Mouse (Mus musculus) embryonic facial prominence, embryonic 13.5 days (tissue): ENCODE data around the gene Thsd7b. TPM values are rescaled to one million over a fixed set of nuclear protein-coding genes. Genes with fewer than 3 reads are reported as not detected.
"Not testable (repeated sequence)": the region's sequence is repeated elsewhere in the genome, so short reads cannot be mapped to it uniquely, and the experiment has no call there.

Experiments
- ATAC-seq: fragments of 200-750 bp; cut with Nextera tagmentation; 2 replicates; pipeline ENCODE4 v1.8.0; 2017; ENCODE audit warnings: low read depth; ENCODE audit not compliant: insufficient number of reproducible peaks, insufficient read depth, low FRiP score, low TSS enrichment
- H3K27ac ChIP-seq: fragments of 300-500 bp; sonication (generic); 2 replicates; pipeline ENCODE4 v1.5.1; 2015; ENCODE audit warnings: moderate library complexity, mild to moderate bottlenecking, inconsistent platforms
- H3K27me3 ChIP-seq: fragments of 300-500 bp; sonication (generic); 2 replicates; pipeline ENCODE4 v1.6.1; 2015; ENCODE audit warnings: mild to moderate bottlenecking, inconsistent platforms
- H3K36me3 ChIP-seq: fragments of 300-500 bp; sonication (generic); 2 replicates; pipeline ENCODE4 v1.6.1; 2015; ENCODE audit warnings: mild to moderate bottlenecking, inconsistent platforms
- H3K4me1 ChIP-seq: fragments of 300-500 bp; sonication (generic); 2 replicates; pipeline ENCODE4 v1.6.1; 2015; ENCODE audit warnings: inconsistent platforms
- H3K4me2 ChIP-seq: fragments of 300-500 bp; sonication (generic); 2 replicates; pipeline ENCODE4 v1.6.1; 2015; ENCODE audit warnings: moderate library complexity, mild to moderate bottlenecking, inconsistent platforms
- H3K4me3 ChIP-seq: fragments of 300-500 bp; sonication (generic); 2 replicates; pipeline ENCODE4 v1.5.1; 2015; ENCODE audit warnings: mild to moderate bottlenecking, inconsistent platforms
- H3K9ac ChIP-seq: fragments of 300-500 bp; sonication (generic); 2 replicates; pipeline ENCODE4 v1.6.1; 2015; ENCODE audit warnings: mild to moderate bottlenecking, inconsistent platforms
- H3K9me3 ChIP-seq: fragments of 300-500 bp; sonication (generic); 2 replicates; pipeline ENCODE4 v1.6.1; 2016; ENCODE audit warnings: inconsistent platforms
- WGBS: fragments of 180-500 bp; shearing (Covaris S2); methylation state at CpG from one replicate; pipeline ENCODE4 v1.1.7; 2015; ENCODE audit warnings: mixed read lengths; 5-methylcytosine and 5-hydroxymethylcytosine counted together
- polyA plus RNA-seq: library from polyadenylated mRNA; unstranded; fragments of >200 nt; fragmentation: Nextera tagmentation; extraction: Ambion mirVana; gene quantifications from 2 replicates; pipeline ENCODE4 v1.2.1, GENCODE M21; 2015

The Thsd7b gene
- polyA plus RNA-seq, 1 experiment from 2014 or later: 3.5 TPM

DNA sequence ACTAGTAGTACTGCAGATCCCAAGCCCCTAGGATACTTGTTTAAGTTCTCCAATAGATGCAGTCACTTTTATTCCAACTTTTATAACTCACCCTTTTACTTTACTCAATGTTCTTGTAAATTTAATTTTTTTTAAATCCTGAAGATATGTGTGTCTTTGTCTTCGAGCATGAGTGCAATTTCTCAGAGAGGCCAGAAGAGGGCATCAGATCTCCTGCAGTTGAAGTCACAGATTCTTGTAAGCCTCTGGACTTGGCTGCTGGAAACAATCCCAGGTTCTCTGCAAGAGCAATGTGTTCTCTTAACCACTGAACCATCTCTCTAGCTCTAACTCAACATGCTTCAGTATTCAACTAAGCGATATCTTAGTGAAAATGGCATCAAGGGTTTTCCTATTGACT is 894.2 kb downstream of the Thsd7b start:
- H3K4me3 ChIP-seq: no peak overlapping the region
- no peak overlapping the region for H3K27ac ChIP-seq
- no peak overlapping the region for H3K9ac ChIP-seq
- ATAC-seq: no peak
- no peaks in the 10 kb centered on the region for H3K9me3 ChIP-seq
- H3K27me3 ChIP-seq: no peaks in the 10 kb centered on the region
- H3K36me3 ChIP-seq: no peaks in the 10 kb centered on the region
- H3K4me1 ChIP-seq: no peaks in the 10 kb centered on the region
- 59% methylated on average over 2 of the region's 2 CpGs for WGBS
- no peak overlapping the region for H3K4me2 ChIP-seq

DNA sequence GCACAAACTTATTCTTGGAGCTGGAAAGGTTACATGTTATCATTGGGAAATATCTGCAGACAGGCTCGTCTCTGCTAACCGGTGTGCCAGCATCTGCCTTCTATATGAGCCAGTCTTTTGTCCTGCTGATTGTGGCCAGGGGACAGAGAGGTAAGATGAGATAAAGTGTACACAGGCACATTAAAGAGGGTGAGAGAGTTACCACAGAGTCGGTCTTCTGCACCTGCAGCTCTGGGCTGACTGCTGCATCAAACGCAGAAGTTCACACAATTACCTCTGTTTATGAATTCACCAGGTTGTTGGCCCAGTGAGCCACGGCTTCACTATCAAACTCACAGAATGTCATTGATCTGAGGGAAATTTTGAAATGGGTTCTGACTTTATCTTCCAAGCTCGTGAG is 896.8 kb downstream of the Thsd7b start:
- Histone ChIP-seq H3K9ac (no peak overlapping the region), H3K4me2 (no peak overlapping the region), H3K4me1 (no peaks in the 10 kb centered on the region), H3K9me3 (no peaks in the 10 kb centered on the region), H3K27ac (no peak overlapping the region), H3K36me3 (no peaks in the 10 kb centered on the region), H3K4me3 (no peak overlapping the region), H3K27me3 (no peaks in the 10 kb centered on the region)
- WGBS: 72% methylated on average over 6 of the region's 6 CpGs
- ATAC-seq: no peak

DNA sequence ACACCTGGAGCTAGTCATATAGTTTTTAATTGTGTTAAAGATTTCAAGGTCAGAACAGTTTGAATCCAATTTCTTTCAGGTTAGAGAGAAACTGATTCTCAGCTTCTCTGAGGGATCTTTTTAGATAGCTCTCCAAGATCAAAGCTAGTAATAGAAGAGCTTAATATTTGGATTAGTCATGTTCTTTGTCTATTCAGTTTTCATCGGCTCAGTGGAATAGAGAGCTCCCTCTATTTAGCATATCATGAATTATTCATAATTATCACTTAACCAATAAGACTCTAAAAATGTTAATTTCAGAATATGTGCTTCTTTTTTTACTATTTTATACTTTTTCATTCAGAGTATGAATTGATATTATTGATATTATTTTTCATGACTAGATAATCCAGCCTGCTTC is 897.2 kb downstream of the Thsd7b start:
- Histone ChIP-seq H3K4me3 (no peak overlapping the region), H3K9ac (no peak overlapping the region), H3K4me1 (no peaks in the 10 kb centered on the region), H3K4me2 (no peak overlapping the region), H3K27me3 (no peaks in the 10 kb centered on the region), H3K36me3 (no peaks in the 10 kb centered on the region), H3K9me3 (no peaks in the 10 kb centered on the region), H3K27ac (no peak overlapping the region)
- ATAC-seq: no peak
- WGBS: 62% methylated on average over 1 of the region's 1 CpGs

DNA sequence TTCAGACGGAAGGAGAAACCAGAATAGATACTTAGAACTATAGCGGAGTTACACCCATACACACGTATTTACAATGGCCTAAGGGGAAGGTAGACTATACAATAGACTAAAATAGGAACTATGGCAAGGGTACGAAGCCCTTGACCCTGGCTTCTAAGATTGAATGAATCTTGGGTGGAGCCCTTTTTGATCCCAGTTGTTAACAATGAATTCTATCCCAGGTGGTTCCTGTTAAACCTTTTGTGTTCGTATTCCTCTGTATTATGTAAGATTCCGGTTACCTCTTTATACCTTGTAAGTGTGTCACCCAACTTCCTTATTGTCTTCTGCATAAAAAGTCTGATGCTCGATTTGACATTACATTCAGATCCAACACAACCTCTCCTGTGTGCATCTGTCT is 913.7 kb downstream of the Thsd7b start:
- 89% methylated on average over 7 of the region's 7 CpGs for WGBS
- not testable (repeated sequence) for H3K4me3 ChIP-seq, H3K9ac ChIP-seq, ATAC-seq, H3K4me2 ChIP-seq, H3K4me1 ChIP-seq, H3K36me3 ChIP-seq, H3K27ac ChIP-seq, H3K27me3 ChIP-seq, H3K9me3 ChIP-seq

DNA sequence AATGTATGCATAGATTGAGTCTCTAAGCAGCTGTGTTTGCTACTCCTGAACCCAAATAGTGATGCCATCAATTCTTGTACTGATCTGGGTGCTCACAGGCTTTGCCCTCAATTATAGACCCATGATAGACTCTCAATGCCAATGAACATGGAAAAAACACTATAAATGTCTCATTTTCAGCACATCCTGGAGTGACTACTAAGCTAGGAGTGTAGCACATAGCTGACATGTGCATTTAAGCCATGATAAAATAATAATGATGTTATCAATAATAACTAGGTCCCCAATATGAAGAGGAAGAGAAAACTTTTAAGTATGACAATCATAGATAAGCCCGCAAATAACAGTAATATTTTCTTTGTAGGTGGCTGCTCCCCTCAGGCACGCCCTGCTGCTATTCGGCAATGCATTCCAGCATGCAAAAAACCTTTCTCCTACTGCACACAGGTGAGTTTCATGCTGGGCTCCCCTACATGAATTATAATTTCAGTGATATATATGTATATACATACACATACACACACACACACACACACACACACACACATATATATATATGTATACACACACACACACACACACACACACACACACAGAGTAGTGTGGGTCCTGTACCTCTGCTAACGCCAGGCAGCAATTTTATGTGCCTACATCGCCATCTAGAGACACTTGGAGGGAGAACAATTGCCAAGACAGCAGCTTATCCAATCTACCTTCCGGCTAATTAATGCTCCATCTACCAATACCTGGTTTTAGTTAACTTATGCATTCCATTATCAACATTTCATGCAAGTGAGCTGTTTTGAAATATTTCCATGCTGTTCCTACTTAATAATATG is 919.3 kb downstream of the Thsd7b start:
- Histone ChIP-seq H3K4me3 (no peak overlapping the region), H3K9me3 (no peaks in the 10 kb centered on the region), H3K27ac (no peak overlapping the region), H3K4me2 (no peak overlapping the region), H3K27me3 (no peaks in the 10 kb centered on the region), H3K36me3 (no peaks in the 10 kb centered on the region), H3K9ac (no peak overlapping the region), H3K4me1 (no peaks in the 10 kb centered on the region)
- ATAC-seq: no peak
- WGBS: 45% methylated on average over 6 of the region's 6 CpGs

DNA sequence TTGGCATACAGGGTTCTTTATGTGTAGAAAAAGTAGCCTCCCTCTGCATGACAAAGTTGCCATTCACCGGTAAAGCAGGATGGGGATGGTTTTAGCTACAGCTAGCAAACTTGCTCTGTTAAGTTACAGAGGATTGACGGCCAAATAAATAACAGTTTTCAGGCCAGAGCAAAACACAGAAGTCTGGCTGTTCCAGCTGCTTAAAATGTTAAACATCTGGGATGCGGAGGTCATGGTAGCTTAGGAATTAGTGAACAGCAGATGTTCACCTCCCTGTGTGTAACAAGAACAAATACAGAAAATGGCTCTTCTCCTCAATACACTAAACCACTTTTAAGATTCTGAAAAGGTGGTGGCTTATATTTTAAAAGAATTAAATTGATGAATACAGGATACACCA is 944.3 kb downstream of the Thsd7b start:
- Histone ChIP-seq H3K9me3 (no peaks in the 10 kb centered on the region), H3K4me3 (no peak overlapping the region), H3K4me1 (0 out of 2 replicates have a peak, but pooled peaks cover 13% of the 10 kb centered on the region), H3K27ac (no peak overlapping the region), H3K27me3 (no peaks in the 10 kb centered on the region), H3K4me2 (0 out of 2 replicates have a peak overlapping the region, but pooled peaks have one; percentile 5), H3K9ac (no peak overlapping the region), H3K36me3 (no peaks in the 10 kb centered on the region)
- WGBS: 13% methylated on average over 3 of the region's 3 CpGs
- peak; percentile 58; the same call in 1 of the 2 replicates for ATAC-seq

DNA sequence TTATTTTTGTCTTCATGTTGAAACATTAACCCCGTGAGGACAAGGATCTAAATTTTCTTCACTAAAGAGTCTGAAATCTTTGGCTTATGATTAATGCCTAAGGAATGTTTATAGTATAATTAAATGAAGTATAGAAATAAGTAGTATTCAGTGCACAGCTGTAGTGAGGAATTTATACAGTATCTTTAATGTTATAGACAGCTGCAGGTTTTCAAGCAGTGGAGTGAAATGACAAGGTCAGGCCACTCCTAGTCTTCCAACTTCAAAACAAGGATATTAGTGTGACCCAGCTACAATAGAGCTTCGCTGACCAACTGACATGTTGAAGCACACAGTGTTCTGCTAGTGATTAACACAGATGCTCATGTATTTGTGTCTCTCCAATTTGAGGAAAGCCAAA is 949.8 kb downstream of the Thsd7b start:
- Histone ChIP-seq H3K4me3 (no peak overlapping the region), H3K27ac (no peak overlapping the region), H3K9me3 (no peaks in the 10 kb centered on the region), H3K9ac (no peak overlapping the region), H3K4me1 (no peaks in the 10 kb centered on the region), H3K27me3 (no peaks in the 10 kb centered on the region), H3K36me3 (no peaks in the 10 kb centered on the region), H3K4me2 (no peak overlapping the region)
- 71% methylated on average over 2 of the region's 2 CpGs for WGBS
- ATAC-seq: no peak

DNA sequence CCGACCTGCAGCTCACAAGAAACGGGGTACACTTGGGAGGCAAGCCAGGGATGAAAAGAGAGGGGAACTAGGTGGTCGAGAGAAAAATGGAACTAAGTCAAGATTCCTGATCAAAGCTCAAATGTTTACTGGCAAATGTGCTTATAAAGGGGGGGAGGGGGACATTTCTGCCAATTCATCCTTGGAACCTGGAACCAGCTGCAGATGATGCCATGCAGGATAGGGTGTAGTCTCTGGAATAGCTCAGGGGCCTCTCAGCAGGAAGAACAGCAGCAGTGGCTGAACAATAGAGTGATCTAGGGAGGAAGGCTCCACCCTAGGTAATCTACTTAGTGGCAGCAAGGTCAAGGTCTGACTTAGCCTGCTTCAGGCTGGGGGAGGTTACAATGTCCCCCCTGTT is 972.5 kb downstream of the Thsd7b start:
- H3K27me3 ChIP-seq: no peaks in the 10 kb centered on the region
- no peaks in the 10 kb centered on the region for H3K9me3 ChIP-seq
- H3K27ac ChIP-seq: no peak overlapping the region
- ATAC-seq: no peak
- H3K4me2 ChIP-seq: no peak overlapping the region
- H3K36me3 ChIP-seq: no peaks in the 10 kb centered on the region
- no peak overlapping the region for H3K4me3 ChIP-seq
- 85% methylated on average over 3 of the region's 3 CpGs for WGBS
- no peaks in the 10 kb centered on the region for H3K4me1 ChIP-seq
- no peak overlapping the region for H3K9ac ChIP-seq

DNA sequence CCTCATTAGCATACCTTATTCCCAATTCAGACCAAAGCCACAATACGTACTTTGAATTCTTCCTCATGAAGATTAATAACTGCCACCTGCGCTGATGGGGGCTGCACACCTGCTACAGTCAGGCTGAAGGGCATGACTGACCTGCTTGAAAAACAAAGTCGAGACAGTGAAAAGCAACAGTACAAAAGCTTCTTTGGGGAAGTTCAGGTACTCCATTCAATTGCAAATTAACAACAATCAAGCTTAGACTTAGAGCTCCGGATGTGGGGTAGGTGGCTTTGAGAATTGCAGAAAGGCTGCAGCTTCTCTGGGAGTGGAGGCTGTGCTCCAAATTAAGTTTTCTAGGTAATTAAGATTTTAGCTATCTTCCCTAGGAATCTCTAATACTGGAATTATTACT is 973.2 kb downstream of the Thsd7b start:
- H3K4me1 ChIP-seq, H3K36me3 ChIP-seq, H3K9ac ChIP-seq, H3K9me3 ChIP-seq, H3K27me3 ChIP-seq, H3K4me2 ChIP-seq, ATAC-seq, H3K4me3 ChIP-seq, H3K27ac ChIP-seq: not testable (repeated sequence)
- 89% methylated on average over 4 of the region's 4 CpGs for WGBS

DNA sequence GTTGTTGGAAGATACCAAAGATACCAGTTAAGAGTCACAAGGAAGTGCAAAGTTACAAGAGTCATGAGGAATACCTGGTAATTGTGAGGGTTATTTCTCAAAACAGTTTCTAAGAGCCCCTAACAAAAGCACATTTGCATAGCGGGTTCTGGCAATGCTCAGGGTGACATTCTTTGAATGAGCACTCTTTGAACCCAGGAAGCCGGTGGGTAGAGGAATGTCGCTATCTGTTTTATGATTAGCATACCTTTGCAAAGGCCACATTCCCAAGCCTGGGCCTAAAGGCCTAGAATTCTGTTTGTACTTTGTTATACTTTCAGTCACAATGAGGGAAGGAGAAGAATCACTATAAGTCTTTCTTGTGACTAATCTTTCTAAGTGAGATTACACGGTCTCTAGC is 973.8 kb downstream of the Thsd7b start:
- not testable (repeated sequence) for H3K4me3 ChIP-seq

DNA sequence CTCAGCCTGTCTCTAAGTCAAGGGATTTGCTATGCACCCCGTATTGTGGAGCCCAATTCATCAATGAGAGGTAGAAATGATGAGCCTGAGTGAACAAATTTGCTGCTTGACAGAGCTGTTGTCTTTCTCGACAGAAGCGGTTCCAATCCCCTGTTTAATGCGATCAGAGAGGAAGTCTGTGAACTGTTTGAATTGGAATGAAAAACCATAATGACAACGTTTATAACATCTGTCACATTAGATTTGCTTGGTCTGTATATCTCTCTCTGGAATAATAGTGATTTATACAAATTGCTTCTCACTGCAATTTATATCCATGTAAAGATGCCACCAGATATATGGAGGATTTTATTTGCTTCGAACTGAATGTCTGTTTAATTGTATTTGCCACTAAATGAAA is 988.9 kb downstream of the Thsd7b start:
- no peaks in the 10 kb centered on the region for H3K27me3 ChIP-seq
- H3K9ac ChIP-seq: no peak overlapping the region
- no peak for ATAC-seq
- no peak overlapping the region for H3K4me2 ChIP-seq
- no peak overlapping the region for H3K27ac ChIP-seq
- no peaks in the 10 kb centered on the region for H3K36me3 ChIP-seq
- no peaks in the 10 kb centered on the region for H3K9me3 ChIP-seq
- H3K4me3 ChIP-seq: no peak overlapping the region
- no peaks in the 10 kb centered on the region for H3K4me1 ChIP-seq
- WGBS: 61% methylated on average over 6 of the region's 6 CpGs

More for the DNA sequence above, 973.8 kb downstream of the Thsd7b start:
- WGBS: 87% methylated on average over 4 of the region's 4 CpGs
- ATAC-seq, H3K9me3 ChIP-seq, H3K27ac ChIP-seq, H3K27me3 ChIP-seq, H3K9ac ChIP-seq, H3K36me3 ChIP-seq, H3K4me2 ChIP-seq, H3K4me1 ChIP-seq: not testable (repeated sequence)
